Mouse (Mus musculus) thymus, adult 2 months (tissue): ENCODE results near the gene Fasn.

Source experiments
- CTCF ChIP-seq: fragments of 200-500 bp; IDR thresholded peaks from 2 replicates; pipeline ENCODE4 v1.5.1; 2012; ENCODE audit warnings: mild to moderate bottlenecking, control low read depth, low read length, moderate library complexity, borderline replicate concordance; ENCODE audit not compliant: control insufficient read depth, poor library complexity, insufficient read depth; ENCODE audit errors: extremely low read depth
- POLR2A ChIP-seq: fragments of 200-500 bp; IDR thresholded peaks from 2 replicates; pipeline ENCODE4 v1.6.1; 2012; ENCODE audit warnings: mild to moderate bottlenecking, low read length, control low read depth, moderate library complexity; ENCODE audit not compliant: control insufficient read depth, poor library complexity, insufficient read depth; ENCODE audit errors: extremely low read depth

DNA sequence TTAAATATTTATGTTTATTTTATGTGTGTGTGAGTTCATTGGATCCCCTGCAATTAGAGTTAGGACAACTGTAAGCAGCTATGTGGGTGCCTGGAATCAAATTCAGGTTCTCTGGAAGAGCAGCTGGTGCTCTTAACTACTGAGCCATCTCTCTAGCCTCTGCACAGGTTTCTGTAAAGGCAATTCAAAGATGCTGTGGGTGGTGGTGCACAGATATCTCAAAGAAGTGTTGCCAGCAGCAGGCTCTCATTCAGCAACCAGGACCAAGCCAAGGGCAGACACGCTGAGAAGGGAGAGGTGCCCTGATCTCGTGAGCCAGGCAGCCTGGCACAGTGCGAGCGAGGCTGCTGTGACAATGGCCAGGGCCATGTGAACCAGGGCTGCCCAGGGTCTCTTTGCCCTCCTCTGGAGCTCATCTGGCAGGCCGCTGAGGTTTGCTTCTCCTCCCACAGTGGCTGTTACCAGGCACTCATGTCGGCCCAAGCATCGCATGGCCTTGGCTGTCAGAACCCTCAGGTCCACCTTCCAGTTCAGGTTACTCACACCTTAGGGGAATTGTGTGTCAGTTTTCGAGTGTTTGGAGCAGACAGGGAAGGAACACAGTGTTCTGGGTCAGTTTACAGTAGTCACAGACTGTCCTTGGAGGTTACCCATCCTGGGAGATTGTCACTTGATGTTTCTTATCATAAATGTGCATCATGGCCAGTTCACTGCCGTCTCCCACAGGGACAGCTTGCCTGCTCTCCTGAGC lies 22.6 kb upstream of the Fasn start:
- no peak for TF ChIP-seq POLR2A
- TF ChIP-seq CTCF = no peak
